Mouse (Mus musculus): ENCODE measurements at regions not wholly inside any gene's neighbourhood (a gene's known extent, or its start where the extent isn't known, plus 50 kb on each side); places are given as distances from the start of the nearest gene placed in this dataset.

- DNase-seq = no peak
These were observed 140.9 kb downstream of the Nrip1 start for GRCm38 (mm10) chr16:76232680-76233079.

- no peak for DNase-seq
These were observed 141.5 kb downstream of the Nrip1 start for GRCm38 (mm10) chr16:76232174-76232573.

- DNase-seq = no peak
These were observed 142.9 kb downstream of the Nrip1 start for GRCm38 (mm10) chr16:76230516-76231302.

- no peak for DNase-seq
These were observed 145.2 kb downstream of the Nrip1 start for GRCm38 (mm10) chr16:76228451-76228850.

GRCm38 (mm10) chr16:76226446-76226845, 147.2 kb downstream of the Nrip1 start:
- peak in 1 of 2 experiments; percentile 50 for DNase-seq

GRCm38 (mm10) chr16:76225587-76226226, 147.9 kb downstream of the Nrip1 start:
- no peak for DNase-seq

- peak; percentile 78 to 89 for DNase-seq
These were observed 148.6 kb downstream of the Nrip1 start for GRCm38 (mm10) chr16:76224901-76225586.

- DNase-seq = no peak
These were observed 149.9 kb downstream of the Nrip1 start for GRCm38 (mm10) chr16:76223716-76224115.

GRCm38 (mm10) chr16:76222960-76223359, 150.7 kb downstream of the Nrip1 start:
- DNase-seq = peak; percentile 62 to 68

GRCm38 (mm10) chr16:76220466-76220865, 153.2 kb downstream of the Nrip1 start:
- DNase-seq = no peak

- DNase-seq = no peak
These were observed 154.4 kb downstream of the Nrip1 start for GRCm38 (mm10) chr16:76219233-76219632.

GRCm38 (mm10) chr16:76218310-76219170, 155.1 kb downstream of the Nrip1 start:
- DNase-seq = no peak

GRCm38 (mm10) chr16:76216184-76216583, 157.4 kb downstream of the Nrip1 start:
- DNase-seq = peak in 1 of 2 experiments; percentile 41

GRCm38 (mm10) chr16:76215558-76215957, 158.1 kb downstream of the Nrip1 start:
- DNase-seq = no peak

GRCm38 (mm10) chr16:76201773-76202571, 171.7 kb downstream of the Nrip1 start:
- peak; percentile 70 to 78 for DNase-seq

GRCm38 (mm10) chr16:76200801-76201728, 172.6 kb downstream of the Nrip1 start:
- no peak for DNase-seq

GRCm38 (mm10) chr16:76200268-76200667, 173.4 kb downstream of the Nrip1 start:
- DNase-seq = peak in 1 of 2 experiments; percentile 72

GRCm38 (mm10) chr16:76199006-76199405, 174.6 kb downstream of the Nrip1 start:
- DNase-seq = peak; percentile 21 to 62

GRCm38 (mm10) chr16:76194291-76194690, 172.2 kb upstream of the Samsn1 start:
- DNase-seq = no peak

- no peak for DNase-seq
These were observed 169.1 kb upstream of the Samsn1 start for GRCm38 (mm10) chr16:76191135-76191534.

GRCm38 (mm10) chr16:76183556-76183955, 161.5 kb upstream of the Samsn1 start:
- no peak for DNase-seq
